ENCODE assay signal across 14 mouse cellular contexts in the genomic region with DNA sequence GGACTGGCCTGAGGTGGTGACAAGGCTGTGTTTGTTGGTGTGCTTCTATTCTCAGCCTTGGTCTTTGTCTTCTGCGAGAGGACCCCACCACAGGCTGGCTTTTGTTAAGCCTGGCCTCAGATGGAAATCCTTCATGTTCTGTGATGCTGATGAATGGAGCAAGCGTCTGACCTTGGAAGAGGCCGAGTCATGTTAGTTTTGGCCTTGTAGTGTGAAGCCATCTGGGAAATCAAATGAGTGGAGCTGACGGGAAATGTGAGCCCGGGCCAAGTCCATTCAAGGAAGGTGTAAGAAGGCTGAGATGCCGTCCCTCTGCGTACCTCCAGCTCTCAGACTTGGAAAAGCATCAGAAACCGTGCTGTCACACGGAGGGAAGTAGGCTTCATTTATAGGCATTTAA.
A peak's percentile ranks its signal among the peaks of the same experiment; 100 is the strongest.
DNase-seq lines count a peak whose midpoint lies in the region; ATAC-seq and TF ChIP-seq lines count a peak whose summit lies in the region.
"Had no signal": no experiment of that assay in that cellular context is flagged by ENCODE, and none has a peak within 500 bp of the region (broad histone marks: within the 10 kb centered on the region; RNA-seq: fewer than 3 reads in every experiment).

No protein-coding gene starts in this region.

- no peak for ATAC-seq in forebrain, embryonic 14.5 days
- ATAC-seq: liver, postnatal 0 days had no signal

- WGBS in forebrain, embryonic 14.5 days = 75% methylated on average over 9 of the region's 9 CpGs

- no peak overlapping the region for H3K4me3 ChIP-seq in forebrain, embryonic 14.5 days (ENCODE audit: low read depth, low read length)
- no peak overlapping the region for H3K4me3 ChIP-seq in left cerebral cortex, adult 2 months
- H3K4me3 ChIP-seq: hindbrain, embryonic 15.5 days had no signal

- no peaks in the 10 kb centered on the region for H3K4me1 ChIP-seq in forebrain, embryonic 14.5 days (ENCODE audit: control insufficient read depth, insufficient read depth, low read length)

- no peak overlapping the region for H3K9ac ChIP-seq in forebrain, embryonic 14.5 days (ENCODE audit: low read length)
- H3K9ac ChIP-seq: hindbrain, embryonic 15.5 days; liver, postnatal 0 days had no signal

- H3K9me3 ChIP-seq in forebrain, embryonic 14.5 days (replicated peaks; ENCODE audit: control insufficient read depth, low read length) = no peaks in the 10 kb centered on the region
- H3K9me3 ChIP-seq: hindbrain, embryonic 15.5 days had no signal

- DNase-seq in adrenal gland, adult (ENCODE audit: inconsistent age in 2 of 2, low spot score in 1 of 2) = peak; percentile 75 to 91
- DNase-seq in adrenal gland, postnatal 4 days (ENCODE audit: low spot score in 2 of 2) = no peak
- peak; percentile 32 for DNase-seq in lung, postnatal 14 days
- no peak for DNase-seq in lung, adult 18-20 months
- DNase-seq in heart, postnatal 14 days = peak; percentile 18 to 47
- DNase-seq in forebrain, embryonic 14.5 days (ENCODE audit: low spot score) = no peak
- DNase-seq in left cerebral cortex, adult 2 months (ENCODE audit: extremely low spot score in 1 of 2, low spot score in 2 of 2) = no peak
- no peak for DNase-seq in layer of hippocampus, postnatal 10 days (ENCODE audit: low spot score in 2 of 2)
- DNase-seq: cerebellum, postnatal 14 days; gastrocnemius, postnatal 10 days; liver, postnatal 0 days; spleen, adult 18-20 months; thymus, adult 18-20 months had no signal

- intact Hi-C loops in heart, postnatal 14 days (cut with DNase I) = no loop called here
- intact Hi-C loops in left cerebral cortex, adult 2 months (cut with DNase I) = no loop called here

- no peaks in the 10 kb centered on the region for H3K27me3 ChIP-seq in forebrain, embryonic 14.5 days (replicated peaks; ENCODE audit: control insufficient read depth, insufficient read depth, low read length)
- H3K27me3 ChIP-seq: hindbrain, embryonic 15.5 days had no signal

- TF ChIP-seq CTCF in left cerebral cortex, adult 2 months (IDR thresholded peaks at IDR 0.05) = no peak

- H3K4me2 ChIP-seq in forebrain, embryonic 14.5 days (ENCODE audit: low read length) = no peak overlapping the region
- H3K4me2 ChIP-seq: hindbrain, embryonic 15.5 days had no signal

- H3K27ac ChIP-seq in forebrain, embryonic 14.5 days (ENCODE audit: low read depth, low read length) = no peak overlapping the region
- no peak overlapping the region for H3K27ac ChIP-seq in left cerebral cortex, adult 2 months
- H3K27ac ChIP-seq: hindbrain, embryonic 15.5 days had no signal

- no peaks in the 10 kb centered on the region for H3K36me3 ChIP-seq in forebrain, embryonic 14.5 days (ENCODE audit: control insufficient read depth, insufficient read depth, low read length)
- H3K36me3 ChIP-seq: hindbrain, embryonic 15.5 days had no signal

Comparison
In these comparisons a context has a peak if more than half of its experiments do, and no peak if none do; other contexts are left out.
1. DNase-seq: peak in adrenal gland, adult (2 of 2), lung, postnatal 14 days (single experiment) and heart, postnatal 14 days (2 of 2); none in adrenal gland, postnatal 4 days (0 of 2), lung, adult 18-20 months (0 of 2), forebrain, embryonic 14.5 days (single experiment), left cerebral cortex, adult 2 months (0 of 2) and layer of hippocampus, postnatal 10 days (0 of 2).